Mouse (Mus musculus) neutrophil, adult 5-6 weeks (primary cell): Measurements from ENCODE around the gene Zfp503. TPM values are rescaled to one million over a fixed set of nuclear protein-coding genes. Genes with fewer than 3 reads are reported as not detected.

ENCODE experiments used
- ATAC-seq: fragments of 151-379, 151-347 bp; 2 replicates; pipeline ENCODE4 v1.8.0; 2017; ENCODE audit warnings: mild to moderate bottlenecking, moderate TSS enrichment; ENCODE audit not compliant: insufficient number of reproducible peaks, poor library complexity, low FRiP score, severe bottlenecking; ENCODE audit errors: extremely low read depth
- total RNA-seq: library from RNA; stranded (forward); fragments of 200-1000 nt; gene quantifications from 2 replicates; pipeline ENCODE4 v1.2.3, GENCODE M21; 2017

The Zfp503 gene
- total RNA-seq, 1 experiment from 2014 or later, result 0.58 TPM

DNA sequence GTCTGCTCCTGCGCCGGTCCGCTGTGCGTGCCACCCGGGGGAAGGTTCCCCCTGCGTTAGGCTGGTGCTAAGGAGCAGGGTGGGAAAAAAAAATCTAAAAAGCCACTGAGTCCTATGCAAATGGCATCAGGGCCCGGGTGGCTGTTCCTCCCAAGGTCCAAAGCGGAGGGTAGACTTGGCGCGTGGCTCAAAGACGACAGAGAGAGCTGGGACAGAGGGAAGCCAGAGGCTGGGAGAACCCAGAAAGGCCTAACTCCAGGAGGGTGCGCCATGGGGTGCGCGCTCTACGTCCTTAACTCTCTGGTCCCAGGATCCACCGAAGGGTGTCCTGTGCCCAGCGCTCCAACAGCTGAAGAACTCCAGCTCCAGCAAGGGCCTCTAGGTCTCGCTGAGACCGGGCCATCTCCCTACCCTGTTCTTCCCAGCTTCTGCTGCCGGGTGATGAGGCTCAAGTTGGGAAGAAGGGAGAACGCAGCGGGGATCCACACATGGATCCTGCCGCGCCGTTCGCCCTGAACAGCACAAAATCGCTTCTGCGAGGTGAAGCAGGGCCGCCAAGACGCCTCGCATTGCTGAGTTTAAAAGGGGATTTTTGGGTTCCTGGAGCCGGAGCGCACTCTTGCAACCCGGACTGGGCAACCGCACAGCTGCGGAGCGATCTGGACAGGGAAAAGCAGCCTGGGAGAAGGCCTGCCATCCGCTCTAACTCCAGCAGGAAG lies 6.7 kb downstream of the Zfp503 start:
- ATAC-seq, result no peak

DNA sequence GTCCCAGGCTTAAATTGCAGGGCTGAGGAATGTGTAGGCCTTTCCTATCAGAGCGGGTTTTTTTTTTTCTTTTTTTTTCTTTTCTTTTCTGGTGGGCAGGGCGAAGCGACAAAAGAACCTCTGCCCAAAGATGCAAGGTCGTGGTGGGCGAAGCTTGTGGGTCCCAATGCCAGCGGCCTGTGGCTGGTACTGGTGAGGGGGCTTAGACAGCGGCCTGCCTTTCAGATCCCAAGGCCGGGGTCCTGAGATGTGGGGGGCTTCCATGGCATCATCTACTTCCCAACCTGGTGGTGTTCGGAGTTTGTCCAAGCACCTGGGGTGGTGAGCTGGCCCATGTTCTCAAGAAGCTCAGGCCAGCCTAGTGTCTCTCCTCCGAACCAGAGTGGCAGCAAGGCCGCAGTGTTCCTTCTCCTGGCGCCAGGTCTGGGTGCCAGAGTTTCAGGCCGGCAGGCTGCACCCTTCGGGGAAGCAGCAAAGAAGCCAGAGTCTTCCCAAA lies 7.3 kb downstream of the Zfp503 start:
- ATAC-seq, result no peak

DNA sequence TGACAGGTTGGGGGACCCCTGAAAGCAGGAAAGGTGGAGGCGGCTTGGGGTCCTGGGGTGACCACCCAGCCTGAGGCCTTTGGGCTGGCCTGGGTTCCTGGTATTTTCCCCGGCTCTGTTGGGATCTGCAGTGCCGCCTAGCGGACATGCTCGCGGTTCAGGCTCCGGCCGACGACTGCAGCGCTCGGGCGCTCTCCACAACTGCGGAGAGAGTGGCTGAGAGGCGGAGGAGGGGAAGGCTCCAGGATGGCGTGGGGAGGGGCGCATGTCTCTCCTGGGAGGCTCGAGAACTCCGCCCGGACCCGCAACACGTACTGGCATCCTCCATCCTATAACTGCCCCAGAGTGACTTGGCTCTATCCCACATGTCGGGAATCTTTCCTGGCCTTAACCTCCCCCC lies 7.9 kb downstream of the Zfp503 start:
- no peak for ATAC-seq

DNA sequence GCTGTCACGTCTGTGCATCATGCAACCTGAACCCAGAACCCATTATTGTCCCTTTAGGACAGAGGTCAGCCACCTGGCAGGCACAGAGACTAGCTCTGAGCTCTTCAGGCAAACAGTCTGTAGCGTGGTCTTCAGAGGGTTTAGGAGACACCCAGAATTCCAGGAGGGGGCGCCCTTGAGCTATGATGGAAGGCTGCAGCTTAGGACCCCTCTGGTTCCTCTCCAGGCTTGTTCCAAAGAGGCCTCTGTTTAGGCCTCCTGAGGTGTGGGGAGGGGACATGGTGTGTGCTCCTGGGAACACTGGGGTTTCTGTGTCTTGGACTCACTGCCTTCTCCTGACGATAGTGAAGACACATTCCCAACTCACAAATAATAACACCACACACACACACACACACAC lies 20.4 kb downstream of the Zfp503 start:
- no peak for ATAC-seq

DNA sequence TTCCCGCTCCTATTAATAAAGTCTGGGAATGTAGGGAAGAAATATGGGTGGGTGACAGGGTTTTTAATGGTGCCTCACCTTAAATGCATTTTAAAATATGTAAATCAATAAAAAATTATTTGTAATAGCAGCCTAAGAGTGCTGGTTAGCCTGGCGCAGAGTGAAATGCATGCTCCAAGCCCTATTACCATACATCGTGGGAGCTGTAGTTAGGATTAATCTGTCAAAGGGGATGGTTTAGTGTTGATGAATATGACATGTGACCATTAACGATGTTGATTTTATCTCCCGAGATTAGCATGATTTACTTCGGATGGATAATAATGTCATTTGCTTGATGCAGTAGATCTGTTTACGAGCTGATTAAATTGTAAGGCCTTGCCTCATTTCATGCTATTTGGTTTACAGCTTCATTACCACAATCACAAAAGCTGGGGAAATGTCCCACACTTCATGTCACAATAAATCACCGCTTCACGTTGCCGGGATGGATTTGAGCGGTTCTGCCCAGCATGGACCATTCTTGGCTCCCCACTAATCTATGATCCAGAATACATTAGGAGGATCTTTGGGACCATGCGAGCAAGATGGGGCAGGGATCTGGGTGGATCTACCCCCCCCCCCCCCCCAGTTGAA lies 21.9 kb downstream of the Zfp503 start:
- no peak for ATAC-seq

DNA sequence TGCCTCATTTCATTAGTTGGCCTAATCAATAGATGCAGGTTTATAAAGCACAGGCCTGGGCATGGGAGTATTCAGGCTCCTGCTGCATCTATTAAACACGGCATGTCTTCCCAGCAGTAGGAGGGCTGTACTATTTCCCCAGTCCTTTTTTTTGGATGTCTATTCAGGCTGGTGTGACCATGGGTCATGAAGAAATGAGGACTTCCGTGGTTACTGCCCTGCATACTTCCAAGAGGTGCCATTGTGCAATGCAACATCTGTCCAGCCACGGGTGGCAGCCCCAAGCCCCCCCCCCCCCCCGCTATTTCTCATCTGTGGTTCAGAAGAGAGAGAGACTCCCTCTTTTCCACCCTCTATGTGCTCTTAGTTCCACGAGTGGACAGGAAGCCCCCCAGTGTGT lies 23.1 kb downstream of the Zfp503 start:
- no peak for ATAC-seq

DNA sequence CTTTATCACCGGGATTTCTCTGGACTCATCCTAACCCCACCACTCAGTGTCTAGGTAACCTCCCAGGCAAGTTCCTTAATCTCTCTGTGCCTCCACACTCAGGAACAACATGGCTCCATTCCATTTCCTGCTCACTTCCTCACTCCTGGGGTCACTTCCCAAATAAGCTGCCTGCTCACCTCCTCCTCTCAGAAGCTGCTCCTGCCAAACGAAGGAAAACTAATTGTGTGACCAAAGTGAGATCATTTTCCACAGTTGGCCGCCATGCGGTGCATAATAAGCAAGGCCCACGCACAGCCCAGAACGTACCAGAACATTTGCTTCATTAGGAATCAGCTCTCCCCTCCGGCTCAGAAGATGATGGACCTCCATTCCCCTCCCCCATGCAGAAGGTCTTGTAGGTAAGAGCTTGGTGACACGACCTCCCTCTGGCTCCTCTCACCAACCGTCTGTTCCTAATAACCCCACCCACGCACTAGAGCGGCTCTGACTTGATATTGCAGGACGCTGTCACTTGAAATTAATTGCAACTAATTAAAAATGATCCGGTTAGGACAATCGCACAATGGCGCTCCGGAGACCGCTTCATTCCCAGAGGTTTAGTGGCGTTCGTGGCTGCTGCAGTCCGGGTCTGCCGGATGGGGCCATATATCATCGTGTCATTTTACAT lies 26.9 kb downstream of the Zfp503 start:
- ATAC-seq, result 0 out of 2 replicates have a peak, but pooled peaks have one; percentile 13

DNA sequence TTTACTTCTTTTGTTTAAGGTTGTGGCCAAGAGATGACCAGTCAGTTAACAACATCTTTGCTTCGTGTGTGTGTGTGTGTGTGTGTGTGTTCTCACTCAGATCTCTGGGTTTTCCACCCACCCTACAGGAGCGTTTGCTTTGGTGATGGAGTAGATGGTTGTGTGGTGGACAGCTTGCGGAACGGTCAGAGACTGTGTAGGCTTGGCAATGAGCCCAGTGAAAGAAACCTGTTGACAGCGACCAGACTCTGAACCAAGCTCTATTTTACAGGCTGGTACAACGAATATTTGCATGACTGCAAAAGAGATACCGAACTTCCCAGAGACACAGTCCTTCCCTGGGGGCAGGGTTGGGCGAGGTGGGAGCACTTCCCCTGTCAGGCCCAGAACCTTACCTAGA lies 30.2 kb downstream of the Zfp503 start:
- no peak for ATAC-seq

DNA sequence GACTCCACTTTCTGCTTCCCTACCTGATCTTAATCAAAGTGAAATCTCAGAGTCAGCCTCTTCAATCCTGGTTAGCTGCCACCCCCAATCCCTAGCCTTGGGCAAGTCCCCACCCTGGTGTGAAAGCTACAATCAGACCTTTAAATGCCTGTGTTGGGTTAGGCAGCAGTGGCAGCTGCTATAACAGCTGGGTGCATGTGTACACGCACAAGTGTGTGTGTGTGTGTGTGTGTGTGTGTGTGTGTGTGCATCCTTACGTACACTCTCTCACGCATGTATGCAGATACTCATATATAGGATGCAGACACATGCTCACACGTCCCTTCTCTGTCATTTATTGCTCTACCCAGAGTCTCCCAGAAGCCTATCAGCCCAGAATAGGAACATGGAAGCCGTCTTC lies 30.8 kb downstream of the Zfp503 start:
- no peak for ATAC-seq

DNA sequence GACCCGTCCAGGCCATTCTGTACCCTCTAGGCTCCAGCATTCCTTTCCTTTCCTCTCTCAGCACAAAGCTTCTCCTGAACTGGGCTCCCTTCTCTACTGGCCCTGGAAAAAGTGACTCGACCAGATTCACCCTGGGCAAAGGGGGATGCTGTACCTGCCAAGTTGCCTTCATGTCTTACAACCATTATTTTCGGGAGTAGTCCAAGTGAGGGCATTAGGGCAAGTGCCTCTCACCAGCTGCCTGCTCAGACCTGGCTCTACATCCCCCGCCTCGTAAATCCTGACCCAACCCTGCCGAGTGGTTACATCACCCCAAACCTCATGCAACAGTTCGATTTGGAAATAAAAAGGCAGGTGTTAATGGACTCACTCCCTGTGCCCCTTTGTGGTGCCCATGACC lies 36.9 kb downstream of the Zfp503 start:
- no peak for ATAC-seq

DNA sequence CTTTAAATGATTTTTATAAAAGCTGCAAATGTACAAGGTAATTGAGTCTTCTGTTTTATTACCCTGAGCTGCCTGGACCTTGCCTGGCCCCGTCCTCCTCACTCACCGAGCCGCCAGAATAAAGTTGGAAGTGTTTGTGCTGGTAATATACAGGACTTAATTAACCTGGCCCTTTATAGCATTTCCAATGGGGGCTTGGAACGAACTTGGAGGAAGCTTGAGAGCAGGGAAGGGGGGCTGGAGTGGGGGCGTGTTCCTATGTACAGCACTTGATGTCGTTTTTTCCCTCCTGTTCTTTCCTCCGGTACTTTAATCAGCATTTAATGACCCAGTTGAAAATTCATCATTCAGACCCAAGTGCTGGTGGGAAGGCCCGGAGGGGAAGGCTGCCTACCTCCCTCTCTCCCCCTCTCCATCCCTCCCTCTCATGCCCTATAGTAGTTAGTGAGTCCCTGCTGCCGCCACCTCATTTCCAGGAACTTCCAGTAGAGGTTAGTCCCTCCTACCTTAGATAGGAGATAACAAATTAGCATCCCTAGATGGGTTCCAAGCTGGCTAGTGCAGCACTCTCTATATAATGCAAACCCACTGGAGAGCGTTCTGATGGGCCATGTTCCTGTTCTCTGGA lies 37.4 kb downstream of the Zfp503 start:
- ATAC-seq, result no peak

DNA sequence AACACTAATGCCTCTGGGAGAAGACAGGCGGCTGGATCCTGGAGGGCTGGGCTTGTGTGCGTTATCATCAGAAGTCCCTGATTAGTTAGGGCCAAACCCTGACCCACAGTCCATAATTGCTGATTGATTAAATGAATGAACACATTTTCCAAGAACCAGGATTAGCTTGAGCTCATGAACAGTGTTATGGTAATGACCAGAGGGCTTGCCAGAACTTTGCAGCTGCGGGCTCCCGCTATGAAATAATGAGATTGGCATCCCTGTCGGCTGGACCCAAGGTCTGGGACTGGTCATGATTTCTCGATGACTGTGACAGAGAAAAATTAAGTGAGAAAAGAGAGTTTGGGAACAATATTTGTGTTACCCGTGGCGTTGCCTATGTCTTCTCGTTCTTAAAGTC lies 44.5 kb downstream of the Zfp503 start:
- ATAC-seq, result no peak

DNA sequence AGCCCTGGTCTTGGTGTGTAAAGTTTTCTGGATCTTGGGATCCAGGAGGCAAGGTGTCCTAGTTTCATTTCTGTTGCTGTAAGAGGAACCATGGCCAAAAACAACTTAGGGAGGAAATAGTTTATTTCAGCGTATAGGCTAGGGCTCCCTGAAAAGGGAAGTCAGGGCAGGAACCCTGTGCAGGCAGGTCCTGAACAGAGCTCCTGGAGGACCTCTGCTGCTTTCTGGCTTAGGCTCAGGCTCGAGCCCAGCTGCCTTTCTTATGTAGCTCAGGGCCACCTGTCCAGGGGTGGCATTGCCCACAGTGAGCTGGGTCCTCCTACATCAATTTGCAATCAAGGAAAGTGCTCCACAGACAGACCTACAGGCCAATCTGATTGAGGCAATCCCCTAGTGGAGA lies 47.8 kb downstream of the Zfp503 start:
- no peak for ATAC-seq

DNA sequence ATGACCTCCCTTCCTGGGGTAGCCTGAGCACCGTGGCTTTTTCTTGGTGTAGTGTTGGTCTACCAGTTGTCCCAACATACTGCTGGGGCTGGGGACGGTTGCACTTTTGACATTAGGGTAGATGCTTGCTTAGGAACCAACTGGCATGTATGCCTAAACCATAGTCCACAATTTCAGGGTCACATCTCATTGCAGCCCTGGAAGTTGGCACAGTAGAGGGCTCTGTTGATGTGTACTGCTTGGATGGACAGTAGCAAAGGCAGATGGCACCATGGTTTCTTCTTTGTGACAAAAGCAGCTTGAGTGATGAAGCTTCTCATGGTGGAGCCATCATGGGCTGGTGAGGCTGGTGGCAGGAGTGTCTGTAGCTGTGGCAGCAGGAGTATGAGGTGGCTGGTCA lies 52.3 kb downstream of the Zfp503 start:
- ATAC-seq, result no peak

DNA sequence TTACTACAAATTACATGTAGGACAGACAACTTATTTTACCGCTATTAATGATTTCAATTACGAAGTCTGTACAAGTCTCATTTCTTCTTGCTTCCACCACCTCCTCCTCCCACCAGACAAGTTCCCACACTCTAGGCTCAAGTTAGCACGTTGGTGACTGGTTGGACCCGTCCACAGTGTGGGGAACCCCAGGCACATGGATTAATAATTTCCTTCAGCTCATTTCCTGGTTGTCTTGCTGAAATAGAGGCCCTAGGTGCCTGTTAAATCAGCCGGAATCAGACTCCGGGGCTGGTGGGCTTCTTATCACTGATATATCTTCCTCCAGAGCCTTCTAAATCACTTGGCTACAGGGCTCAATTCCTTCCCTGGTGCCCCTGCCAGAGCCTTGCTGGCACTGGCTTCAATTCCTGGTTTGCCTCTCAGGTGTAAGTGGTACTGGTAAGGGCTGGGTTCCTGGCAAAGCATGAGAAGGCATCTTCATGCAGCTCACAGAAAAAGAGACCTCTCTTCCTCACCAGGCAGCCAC lies 53.2 kb downstream of the Zfp503 start:
- ATAC-seq, result no peak

Other genes with a start within 250 kb of the Zfp503 start
- gene Samd8, start 239.1 kb downstream of the Zfp503 start, total RNA-seq, result 20.5 and 22.8 TPM in 2 replicates
- gene Dusp13, start 238.4 kb downstream of the Zfp503 start, total RNA-seq, result not detected in 2 replicates
- gene Vdac2, start 164.4 kb downstream of the Zfp503 start, total RNA-seq, result 144 and 165 TPM in 2 replicates
- 9.5 and 17.2 TPM in 2 replicates for gene Comtd1, start 140.6 kb downstream of the Zfp503 start, total RNA-seq
- 5.2 and 6.9 TPM in 2 replicates for gene Lrmda, start 30.1 kb upstream of the Zfp503 start, total RNA-seq